Mouse (Mus musculus): ENCODE data around the gene Pef1. TPM values are rescaled to one million over a fixed set of nuclear protein-coding genes. Genes with fewer than 3 reads are reported as not detected.

Gene Pef1
- 66.9 and 74.3 TPM in 2 replicates for polyA plus RNA-seq (2014; fragmentation: Nextera tagmentation; extraction: Ambion mirVana)

DNA sequence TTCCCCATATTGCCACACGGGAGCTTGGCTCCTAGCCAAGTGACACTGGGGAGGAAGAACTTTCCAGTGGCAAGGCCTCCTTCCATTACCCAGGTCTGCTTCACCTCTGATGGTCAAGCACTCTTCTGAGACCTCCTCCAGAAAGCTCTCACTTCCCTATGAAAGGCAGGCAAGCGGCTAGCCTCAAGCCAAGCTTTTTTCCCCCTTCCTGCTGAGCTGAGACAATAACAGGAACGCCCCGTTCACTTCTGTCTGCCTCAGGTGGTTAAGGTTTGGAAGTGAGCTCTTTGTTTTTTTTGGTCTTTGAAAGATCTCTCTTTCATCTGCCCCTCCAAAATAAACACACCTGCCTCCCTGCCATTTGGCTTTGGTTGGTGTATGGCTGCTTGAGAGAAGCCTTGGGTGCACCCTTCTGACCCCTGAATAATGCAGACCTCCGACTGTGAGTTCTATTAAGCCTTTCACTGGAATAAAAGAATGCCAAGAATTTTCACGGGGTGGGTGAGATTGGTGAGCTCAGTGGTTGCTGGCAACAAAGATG lies at the start of gene Pef1:
Pef1 (plus strand) TSS at position 448 of the 541 bp plus-strand sequence.
- no peaks in the 10 kb centered on the region for H3K9me3 ChIP-seq (ENCODE audit: control insufficient read depth, low read depth, low read length)

GRCm38 (mm10) chr4:130053111-130053510 lies 49.2 kb upstream of the Pef1 start:
- Histone ChIP-seq H3K4me2 (replicated peaks; ENCODE audit: low read depth, low read length) (no peak overlapping the region), H3K27me3 (ENCODE audit: control insufficient read depth, insufficient read depth, low read length) (no peaks in the 10 kb centered on the region), H3K9ac (replicated peaks; ENCODE audit: low read depth, low read length) (no peak overlapping the region), H3K4me3 (ENCODE audit: low read depth, low read length) (no peak overlapping the region), H3K9me3 (ENCODE audit: control insufficient read depth, low read depth, low read length) (no peaks in the 10 kb centered on the region), H3K27ac (ENCODE audit: low read length) (no peak overlapping the region), H3K4me1 (ENCODE audit: control insufficient read depth, insufficient read depth, low read length) (peaks cover 25% of the 10 kb centered on the region), H3K36me3 (ENCODE audit: control insufficient read depth, insufficient read depth, low read length) (peaks cover 21% of the 10 kb centered on the region)
- WGBS, result 87% methylated on average over 9 of the region's 9 CpGs
- ATAC-seq (ENCODE audit: insufficient number of reproducible peaks, insufficient read depth, low FRiP score, low read depth), result no peak

More for the DNA sequence above, at the start of gene Pef1:
- Histone ChIP-seq H3K36me3 (ENCODE audit: control insufficient read depth, insufficient read depth, low read length) (peaks cover 4% of the 10 kb centered on the region; the same call in 1 of the 2 replicates), H3K27ac (ENCODE audit: low read length) (peak within 1 kb of the TSS; percentile 35; the same call in 1 of the 2 replicates), H3K27me3 (ENCODE audit: control insufficient read depth, insufficient read depth, low read length) (no peaks in the 10 kb centered on the region), H3K4me3 (ENCODE audit: low read depth, low read length) (no peak within 1 kb of the TSS), H3K4me1 (ENCODE audit: control insufficient read depth, insufficient read depth, low read length) (peaks cover 22% of the 10 kb centered on the region), H3K9ac (replicated peaks; ENCODE audit: low read depth, low read length) (no peak within 1 kb of the TSS), H3K4me2 (replicated peaks; ENCODE audit: low read depth, low read length) (no peak within 1 kb of the TSS)
- peak; percentile 34; the same call in 1 of the 2 replicates for ATAC-seq (ENCODE audit: insufficient number of reproducible peaks, insufficient read depth, low FRiP score, low read depth)
- 8% methylated on average over 6 of the region's 6 CpGs for WGBS

DNA sequence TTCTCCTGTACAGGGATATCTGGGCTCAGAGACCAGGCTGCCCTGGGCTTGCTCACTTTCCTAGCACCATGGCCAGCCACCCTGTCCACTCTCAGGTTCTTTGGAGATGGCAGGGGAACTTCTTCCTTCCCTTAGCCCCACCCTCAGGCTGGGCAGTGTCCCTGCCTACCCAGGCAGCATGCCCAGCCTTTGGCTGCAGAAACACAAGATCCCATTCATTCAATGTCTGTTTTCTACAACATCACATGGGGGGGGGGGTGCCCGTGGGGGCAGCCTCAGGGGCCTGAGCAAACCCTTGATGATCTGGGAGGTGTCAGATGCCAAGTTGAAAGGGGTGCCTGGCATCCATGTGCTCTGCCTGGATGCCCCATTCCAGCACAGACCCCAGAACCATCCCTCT lies 47.6 kb upstream of the Pef1 start:
- Histone ChIP-seq H3K27ac (ENCODE audit: low read length) (no peak overlapping the region), H3K9ac (replicated peaks; ENCODE audit: low read depth, low read length) (no peak overlapping the region), H3K36me3 (ENCODE audit: control insufficient read depth, insufficient read depth, low read length) (peaks cover 21% of the 10 kb centered on the region), H3K27me3 (ENCODE audit: control insufficient read depth, insufficient read depth, low read length) (no peaks in the 10 kb centered on the region), H3K4me3 (ENCODE audit: low read depth, low read length) (no peak overlapping the region), H3K4me2 (replicated peaks; ENCODE audit: low read depth, low read length) (no peak overlapping the region), H3K4me1 (ENCODE audit: control insufficient read depth, insufficient read depth, low read length) (peaks cover 11% of the 10 kb centered on the region), H3K9me3 (ENCODE audit: control insufficient read depth, low read depth, low read length) (no peaks in the 10 kb centered on the region)
- no peak for ATAC-seq (ENCODE audit: insufficient number of reproducible peaks, insufficient read depth, low FRiP score, low read depth)
- WGBS, result 29% methylated on average over 1 of the region's 1 CpGs

DNA sequence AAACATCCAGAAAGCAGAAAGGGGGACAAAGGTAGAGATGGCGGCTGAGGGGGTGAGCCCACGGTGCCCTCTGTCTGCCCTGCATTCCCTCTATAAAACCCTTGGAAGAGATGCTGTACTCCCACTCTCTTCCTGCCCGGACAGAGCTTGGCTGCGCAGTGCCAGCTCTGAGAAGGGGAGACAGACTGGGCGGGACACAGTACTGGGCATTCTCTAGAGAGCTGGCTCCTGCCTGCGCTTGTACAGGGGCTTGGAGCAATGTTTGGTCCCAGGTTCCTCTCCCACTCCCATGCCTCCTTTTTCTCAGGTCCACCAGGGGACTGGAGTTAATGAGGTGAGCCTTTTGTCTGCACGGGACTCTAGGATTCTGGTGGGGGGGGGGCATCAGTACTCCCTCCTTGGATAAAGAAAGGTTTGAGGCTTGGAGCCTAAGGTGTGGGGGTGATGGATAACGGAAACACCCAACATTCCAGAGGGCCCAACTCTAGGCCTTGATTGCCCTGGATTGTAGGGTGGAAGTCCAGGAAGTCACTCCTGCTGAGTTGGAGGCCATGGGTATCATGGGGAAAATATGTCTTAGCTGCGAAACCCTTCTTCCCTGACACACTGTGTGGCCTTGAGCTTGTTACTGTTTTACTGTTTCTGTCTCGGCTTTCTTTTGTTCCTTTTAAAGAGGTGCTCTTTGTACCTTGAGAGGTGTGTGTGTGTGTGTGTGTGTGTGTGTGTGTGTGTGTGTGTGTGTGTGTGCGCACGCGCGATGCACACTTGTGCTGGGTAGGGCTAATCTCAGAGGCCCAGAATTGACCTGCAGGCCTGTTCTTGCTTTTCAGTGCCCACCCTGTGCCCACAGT lies 47.0 kb upstream of the Pef1 start:
- Histone ChIP-seq H3K4me3 (ENCODE audit: low read depth, low read length) (no peak overlapping the region), H3K27me3 (ENCODE audit: control insufficient read depth, insufficient read depth, low read length) (no peaks in the 10 kb centered on the region), H3K9ac (replicated peaks; ENCODE audit: low read depth, low read length) (no peak overlapping the region), H3K4me1 (ENCODE audit: control insufficient read depth, insufficient read depth, low read length) (peaks cover 4% of the 10 kb centered on the region), H3K9me3 (ENCODE audit: control insufficient read depth, low read depth, low read length) (no peaks in the 10 kb centered on the region), H3K36me3 (ENCODE audit: control insufficient read depth, insufficient read depth, low read length) (peaks cover 21% of the 10 kb centered on the region), H3K4me2 (replicated peaks; ENCODE audit: low read depth, low read length) (no peak overlapping the region), H3K27ac (ENCODE audit: low read length) (0 out of 2 replicates have a peak overlapping the region, but pooled peaks have one; percentile 10)
- 75% methylated on average over 14 of the region's 14 CpGs for WGBS
- no peak for ATAC-seq (ENCODE audit: insufficient number of reproducible peaks, insufficient read depth, low FRiP score, low read depth)

DNA sequence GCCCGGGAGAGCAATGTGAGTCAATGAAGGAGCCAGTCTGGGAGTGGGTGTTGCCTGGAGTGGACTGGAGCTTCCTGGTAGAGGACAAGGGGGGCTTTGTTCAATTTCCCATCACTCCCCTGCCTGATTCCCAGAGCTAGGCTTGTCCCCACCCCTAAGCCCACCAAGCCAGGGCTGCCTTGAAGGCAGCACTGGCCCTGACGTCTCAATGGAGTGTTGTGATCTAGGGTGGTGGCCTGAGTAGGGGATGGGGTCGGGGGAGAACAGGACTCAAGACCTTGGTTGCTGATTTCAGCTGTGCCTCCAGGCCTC lies 46.4 kb upstream of the Pef1 start:
- Histone ChIP-seq H3K4me3 (ENCODE audit: low read depth, low read length) (no peak overlapping the region), H3K27ac (ENCODE audit: low read length) (no peak overlapping the region), H3K9me3 (ENCODE audit: control insufficient read depth, low read depth, low read length) (no peaks in the 10 kb centered on the region), H3K9ac (replicated peaks; ENCODE audit: low read depth, low read length) (no peak overlapping the region), H3K4me1 (ENCODE audit: control insufficient read depth, insufficient read depth, low read length) (no peaks in the 10 kb centered on the region), H3K4me2 (replicated peaks; ENCODE audit: low read depth, low read length) (no peak overlapping the region), H3K36me3 (ENCODE audit: control insufficient read depth, insufficient read depth, low read length) (peaks cover 23% of the 10 kb centered on the region), H3K27me3 (ENCODE audit: control insufficient read depth, insufficient read depth, low read length) (no peaks in the 10 kb centered on the region)
- 70% methylated on average over 3 of the region's 3 CpGs for WGBS
- no peak for ATAC-seq (ENCODE audit: insufficient number of reproducible peaks, insufficient read depth, low FRiP score, low read depth)

- Histone ChIP-seq H3K9me3 (ENCODE audit: control insufficient read depth, low read depth, low read length) (no peaks in the 10 kb centered on the region), H3K27ac (ENCODE audit: low read length) (no peak overlapping the region), H3K4me2 (replicated peaks; ENCODE audit: low read depth, low read length) (no peak overlapping the region), H3K4me1 (ENCODE audit: control insufficient read depth, insufficient read depth, low read length) (no peaks in the 10 kb centered on the region), H3K9ac (replicated peaks; ENCODE audit: low read depth, low read length) (no peak overlapping the region), H3K27me3 (ENCODE audit: control insufficient read depth, insufficient read depth, low read length) (no peaks in the 10 kb centered on the region), H3K36me3 (ENCODE audit: control insufficient read depth, insufficient read depth, low read length) (peaks cover 26% of the 10 kb centered on the region), H3K4me3 (ENCODE audit: low read depth, low read length) (no peak overlapping the region)
- no peak for ATAC-seq (ENCODE audit: insufficient number of reproducible peaks, insufficient read depth, low FRiP score, low read depth)
- WGBS, result 73% methylated on average over 3 of the region's 3 CpGs
Observed at GRCm38 (mm10) chr4:130056471-130056870, 45.9 kb upstream of the Pef1 start.

- Histone ChIP-seq H3K4me3 (ENCODE audit: low read depth, low read length) (no peak overlapping the region), H3K27ac (ENCODE audit: low read length) (no peak overlapping the region), H3K36me3 (ENCODE audit: control insufficient read depth, insufficient read depth, low read length) (peaks cover 13% of the 10 kb centered on the region; the same call in 1 of the 2 replicates), H3K4me2 (replicated peaks; ENCODE audit: low read depth, low read length) (no peak overlapping the region), H3K4me1 (ENCODE audit: control insufficient read depth, insufficient read depth, low read length) (no peaks in the 10 kb centered on the region), H3K9ac (replicated peaks; ENCODE audit: low read depth, low read length) (no peak overlapping the region), H3K27me3 (ENCODE audit: control insufficient read depth, insufficient read depth, low read length) (no peaks in the 10 kb centered on the region), H3K9me3 (ENCODE audit: control insufficient read depth, low read depth, low read length) (no peaks in the 10 kb centered on the region)
- no peak for ATAC-seq (ENCODE audit: insufficient number of reproducible peaks, insufficient read depth, low FRiP score, low read depth)
Observed at GRCm38 (mm10) chr4:130060937-130061336, 41.4 kb upstream of the Pef1 start.

- no peak overlapping the region for H3K4me3 ChIP-seq (ENCODE audit: low read depth, low read length)
- peaks cover 5% of the 10 kb centered on the region; the same call in 1 of the 2 replicates for H3K36me3 ChIP-seq (ENCODE audit: control insufficient read depth, insufficient read depth, low read length)
- H3K9ac ChIP-seq (replicated peaks; ENCODE audit: low read depth, low read length), result no peak overlapping the region
- no peaks in the 10 kb centered on the region for H3K9me3 ChIP-seq (ENCODE audit: control insufficient read depth, low read depth, low read length)
- H3K27me3 ChIP-seq (ENCODE audit: control insufficient read depth, insufficient read depth, low read length), result no peaks in the 10 kb centered on the region
- ATAC-seq (ENCODE audit: insufficient number of reproducible peaks, insufficient read depth, low FRiP score, low read depth), result no peak
- H3K4me1 ChIP-seq (ENCODE audit: control insufficient read depth, insufficient read depth, low read length), result no peaks in the 10 kb centered on the region
- 61% methylated on average over 7 of the region's 7 CpGs for WGBS
- H3K4me2 ChIP-seq (replicated peaks; ENCODE audit: low read depth, low read length), result no peak overlapping the region
- H3K27ac ChIP-seq (ENCODE audit: low read length), result no peak overlapping the region
Observed at GRCm38 (mm10) chr4:130063191-130063590, 39.2 kb upstream of the Pef1 start.

Data from stomach, embryonic 14.5 days (tissue).